Mouse (Mus musculus) megakaryocyte, embryonic 14.5 days (primary cell): Measurements from ENCODE around the gene Casq1.

ENCODE experiments used
- FLI1 ChIP-seq: IDR thresholded peaks from 2 replicates; pipeline ENCODE4 v1.6.1; 2012; ENCODE audit warnings: low read length, inconsistent platforms, mixed read lengths
- GATA1 ChIP-seq: IDR thresholded peaks from 3 replicates; pipeline ENCODE4 v1.6.1; 2012; ENCODE audit warnings: mixed read lengths, low read length, inconsistent platforms, borderline replicate concordance

- TF ChIP-seq GATA1 (no peak), FLI1 (no peak)
Measured at GRCm38 (mm10) chr1:172179102-172179501, 40.6 kb downstream of the Casq1 start.
